Mouse (Mus musculus) G1E (cell line): ENCODE data around the gene Slc10a7. TPM values are rescaled to one million over a fixed set of nuclear protein-coding genes. Genes with fewer than 3 reads are reported as not detected.

Experiments
- ATAC-seq: 2 replicates; pipeline ENCODE4 v1.8.0; 2016; ENCODE audit warnings: mild to moderate bottlenecking; ENCODE audit not compliant: insufficient number of reproducible peaks, poor library complexity, low FRiP score, severe bottlenecking; ENCODE audit errors: extremely low read depth
- DNase-seq: peaks from one replicate; pipeline ENCODE4 v3.0.0; 2012; ENCODE audit warnings: low spot score
- H3K27me3 ChIP-seq: 2 replicates; pipeline ENCODE4 v1.6.1; 2012; ENCODE audit warnings: mild to moderate bottlenecking, low read length, inconsistent platforms; ENCODE audit not compliant: insufficient read depth
- H3K36me3 ChIP-seq: replicated peaks from 2 replicates; pipeline ENCODE3; 2012; ENCODE audit warnings: mild to moderate bottlenecking, inconsistent platforms
- H3K4me1 ChIP-seq: 2 replicates; pipeline ENCODE4 v1.6.1; 2012; ENCODE audit warnings: low read depth, low read length, inconsistent platforms, mixed read lengths; ENCODE audit not compliant: insufficient read depth
- H3K4me3 ChIP-seq: 2 replicates; pipeline ENCODE4 v1.5.1; 2012; ENCODE audit warnings: low read depth, mild to moderate bottlenecking, inconsistent platforms, low read length, moderate library complexity, mixed read lengths
- H3K9me3 ChIP-seq: replicated peaks from 2 replicates; pipeline ENCODE4 v1.6.1; 2012; ENCODE audit warnings: inconsistent platforms
- CTCF ChIP-seq: IDR thresholded peaks from 2 replicates; pipeline ENCODE4 v1.5.1; 2012; ENCODE audit warnings: low read depth, low read length, inconsistent platforms, mixed read lengths
- GATA1 ChIP-seq: IDR thresholded peaks from 2 replicates; pipeline ENCODE4 v1.6.1; 2012; ENCODE audit warnings: borderline replicate concordance, low read length, inconsistent platforms, mixed read lengths
- GATA2 ChIP-seq: IDR thresholded peaks from 2 replicates; pipeline ENCODE4 v1.6.1; 2012; ENCODE audit warnings: low read depth, low read length, inconsistent platforms, borderline replicate concordance
- POLR2AphosphoS5 ChIP-seq: IDR thresholded peaks from 2 replicates; pipeline ENCODE4 v1.6.1; 2012; ENCODE audit warnings: low read depth, low read length, inconsistent platforms; ENCODE audit not compliant: insufficient replicate concordance
- TAL1 ChIP-seq: conservative IDR thresholded peaks from 2 replicates; pipeline ENCODE4 v1.6.1; 2012; ENCODE audit warnings: low read depth, low read length, inconsistent platforms, mixed read lengths
- polyA plus RNA-seq: library from polyadenylated mRNA; stranded (reverse); fragments of >175 nt; gene quantifications from 2 replicates; pipeline ENCODE4 v1.2.3, GENCODE M21; 2012
- total RNA-seq, 2 experiments: library from RNA; stranded (forward) in 1 of 2; stranded (reverse) in 1 of 2; fragments of 200-1000 nt in 1 of 2; fragments of >200 nt in 1 of 2; fragmentation: Nextera tagmentation in 1 of 2; gene quantifications; 2 replicates each; pipeline ENCODE4 v1.2.3; 2014 to 2017

Slc10a7 gene
- total and polyA plus RNA-seq, 3 experiments, result 9.0 to 39.1 (median 22.2) TPM

DNA sequence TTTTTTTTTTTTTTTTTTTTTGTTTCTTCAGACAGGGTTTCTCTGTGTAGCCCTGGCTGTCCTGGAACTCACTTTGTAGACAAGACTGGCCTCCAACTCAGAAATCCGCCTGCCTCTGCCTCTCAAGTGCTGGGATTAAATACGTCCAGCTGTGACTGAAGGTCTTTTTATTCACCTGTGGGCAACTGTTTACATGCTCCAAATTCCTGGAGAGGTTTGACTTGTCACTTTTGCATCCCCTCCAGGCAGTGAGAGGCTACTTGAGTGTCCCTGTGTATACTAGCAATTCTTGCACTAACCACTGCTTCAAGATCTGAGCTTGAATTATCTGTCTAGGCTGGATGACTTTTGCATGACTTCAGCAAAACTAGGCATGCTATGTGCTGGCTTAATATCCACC is 6.4 kb upstream of the Slc10a7 start:
- Histone ChIP-seq H3K27me3 (no peaks in the 10 kb centered on the region), H3K4me1 (peaks cover 26% of the 10 kb centered on the region), H3K36me3 (peaks cover 31% of the 10 kb centered on the region), H3K4me3 (no peak overlapping the region), H3K9me3 (no peaks in the 10 kb centered on the region)
- no peak for DNase-seq
- TF ChIP-seq POLR2AphosphoS5 (no peak), CTCF (no peak), TAL1 (no peak)
- no peak for ATAC-seq

DNA sequence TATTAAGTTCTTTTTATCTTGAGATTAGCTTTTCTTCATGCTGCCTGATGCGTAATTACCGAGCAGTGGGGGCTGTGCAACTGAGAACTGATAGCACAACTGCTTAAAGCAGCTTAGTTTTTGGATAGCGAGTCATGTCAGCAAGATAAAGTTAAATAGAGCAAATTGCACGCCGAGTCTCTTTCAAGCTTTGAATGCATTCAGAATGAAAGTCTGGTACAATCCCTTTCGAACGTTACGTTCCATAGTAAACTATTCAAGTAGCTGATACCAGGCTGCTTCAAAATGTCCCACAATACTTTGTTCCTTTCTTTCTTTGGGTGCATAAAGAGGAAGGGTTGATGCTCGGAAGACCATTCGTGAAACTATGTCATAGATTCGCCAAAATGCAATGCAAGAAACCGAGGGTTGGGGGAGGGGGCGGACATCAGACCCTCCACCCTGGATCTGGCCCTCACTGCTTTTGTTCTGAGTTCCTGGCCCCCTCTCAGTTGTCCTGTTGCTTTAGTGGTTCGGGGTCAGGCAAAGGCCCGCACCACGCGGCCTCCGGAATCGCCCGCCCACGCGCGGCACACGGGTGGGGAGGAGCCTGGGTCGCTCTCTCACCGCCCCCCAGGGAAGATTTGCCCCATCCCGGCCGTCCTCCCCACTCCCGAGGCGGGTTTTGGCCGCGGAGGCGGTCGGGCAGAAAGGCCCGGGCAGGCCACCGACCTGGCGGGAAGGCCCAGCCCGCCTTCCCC is 997 bp upstream of the Slc10a7 start:
- Histone ChIP-seq H3K4me1 (peaks cover 37% of the 10 kb centered on the region), H3K36me3 (peaks cover 37% of the 10 kb centered on the region), H3K9me3 (no peaks in the 10 kb centered on the region), H3K4me3 (peak overlapping the region; percentile 96), H3K27me3 (no peaks in the 10 kb centered on the region)
- DNase-seq, result peak; percentile 38
- ATAC-seq, result no peak
- TF ChIP-seq CTCF (no peak), GATA2 (no peak), GATA1 (no peak), POLR2AphosphoS5 (no peak), TAL1 (no peak)

DNA sequence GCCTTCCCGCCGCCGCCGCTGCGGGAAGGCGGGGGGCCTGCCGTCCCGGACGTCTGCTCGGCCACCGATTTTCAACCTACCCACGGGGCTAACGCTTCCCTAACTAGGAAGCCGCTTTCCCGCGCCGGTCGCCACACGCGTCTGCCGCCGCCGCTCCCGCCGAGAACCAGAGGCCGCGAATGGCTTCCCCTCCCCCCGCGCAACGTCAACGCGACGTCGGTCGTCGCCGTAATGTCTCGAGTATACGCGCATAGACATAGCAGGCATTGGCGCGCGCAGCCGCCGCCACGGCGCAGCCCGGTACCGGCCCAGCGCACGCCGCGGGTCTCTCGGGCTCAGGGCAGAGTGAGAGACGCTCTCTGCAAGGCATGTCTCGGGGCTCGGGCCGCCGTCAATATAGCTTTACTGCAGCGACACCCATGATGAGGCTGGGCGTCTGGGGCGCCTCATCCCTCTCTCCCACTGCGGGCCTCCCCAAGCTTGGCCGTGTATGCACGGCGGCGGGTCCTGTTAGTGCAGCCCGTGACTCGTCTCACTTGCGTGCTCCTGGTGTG is 350 bp upstream of the Slc10a7 start, which contains the start of gene Rbmxl1:
Rbmxl1 (minus strand) TSS at position 180 of the 554 bp plus-strand sequence.
- peak; percentile 75 for DNase-seq

DNA sequence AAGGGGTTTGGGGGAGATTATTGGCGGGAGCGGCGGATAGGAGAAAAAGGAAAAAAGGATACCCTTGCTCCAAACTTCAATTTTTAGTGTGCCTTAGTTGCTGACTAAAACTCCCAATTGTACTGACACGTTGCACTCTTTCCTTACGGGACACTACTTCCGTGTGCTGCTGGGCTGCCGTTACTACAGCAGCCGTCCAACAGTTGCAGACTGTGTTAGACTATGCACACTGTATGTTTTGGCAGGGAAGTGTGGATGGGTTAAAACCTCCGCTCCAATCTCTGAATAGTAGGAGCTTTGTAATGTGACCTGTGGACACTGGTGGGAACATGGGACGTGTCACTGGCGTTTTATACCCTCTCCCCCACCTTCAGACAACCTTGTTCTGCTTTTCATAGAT is 948 bp downstream of the Slc10a7 start:
- Histone ChIP-seq H3K4me1 (peaks cover 20% of the 10 kb centered on the region), H3K27me3 (no peaks in the 10 kb centered on the region), H3K9me3 (no peaks in the 10 kb centered on the region), H3K36me3 (peaks cover 33% of the 10 kb centered on the region), H3K4me3 (peak overlapping the region; percentile 96)
- DNase-seq (peak; percentile 26), ATAC-seq (no peak)
- TF ChIP-seq GATA1, result no peak
- no peak for TF ChIP-seq GATA2
- TF ChIP-seq TAL1, result no peak
- no peak for TF ChIP-seq POLR2AphosphoS5
- TF ChIP-seq CTCF, result no peak

More for the DNA sequence above, 350 bp upstream of the Slc10a7 start, which contains the start of gene Rbmxl1:
- 0 out of 2 replicates have a peak, but pooled peaks have one; percentile 17 for ATAC-seq
- Histone ChIP-seq H3K36me3 (peaks cover 35% of the 10 kb centered on the region), H3K9me3 (no peaks in the 10 kb centered on the region), H3K27me3 (no peaks in the 10 kb centered on the region), H3K4me1 (peaks cover 30% of the 10 kb centered on the region), H3K4me3 (peak within 1 kb of the TSS; percentile 96)
- TF ChIP-seq POLR2AphosphoS5 (no peak), GATA1 (no peak), TAL1 (no peak), GATA2 (no peak), CTCF (no peak)

DNA sequence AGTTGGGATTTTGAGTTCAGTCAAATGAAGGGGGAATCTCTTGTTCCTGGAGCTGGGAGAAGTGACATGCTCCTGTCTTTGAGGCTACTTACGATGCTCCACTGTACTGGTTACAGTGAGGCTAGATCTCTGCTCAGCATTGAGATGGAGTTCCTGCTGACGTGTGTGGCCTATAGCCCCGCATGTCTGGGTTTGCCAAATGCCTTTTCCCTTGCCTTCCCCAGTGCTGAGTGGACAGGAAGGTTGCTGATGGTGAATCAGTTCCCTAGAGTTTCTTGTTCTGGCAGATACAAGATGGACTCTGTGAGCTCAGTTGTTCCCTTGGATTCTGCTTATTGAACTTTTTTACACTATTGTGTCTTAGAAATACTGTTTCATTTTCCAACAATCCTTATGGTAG is 1.8 kb downstream of the Slc10a7 start:
- Histone ChIP-seq H3K9me3 (no peaks in the 10 kb centered on the region), H3K4me3 (no peak overlapping the region; the same call in 1 of the 2 replicates), H3K4me1 (peaks cover 20% of the 10 kb centered on the region), H3K27me3 (no peaks in the 10 kb centered on the region), H3K36me3 (peaks cover 41% of the 10 kb centered on the region)
- no peak for ATAC-seq
- DNase-seq, result no peak
- TF ChIP-seq GATA2, result no peak
- TF ChIP-seq CTCF, result no peak
- TF ChIP-seq GATA1, result no peak
- no peak for TF ChIP-seq POLR2AphosphoS5
- no peak for TF ChIP-seq TAL1

DNA sequence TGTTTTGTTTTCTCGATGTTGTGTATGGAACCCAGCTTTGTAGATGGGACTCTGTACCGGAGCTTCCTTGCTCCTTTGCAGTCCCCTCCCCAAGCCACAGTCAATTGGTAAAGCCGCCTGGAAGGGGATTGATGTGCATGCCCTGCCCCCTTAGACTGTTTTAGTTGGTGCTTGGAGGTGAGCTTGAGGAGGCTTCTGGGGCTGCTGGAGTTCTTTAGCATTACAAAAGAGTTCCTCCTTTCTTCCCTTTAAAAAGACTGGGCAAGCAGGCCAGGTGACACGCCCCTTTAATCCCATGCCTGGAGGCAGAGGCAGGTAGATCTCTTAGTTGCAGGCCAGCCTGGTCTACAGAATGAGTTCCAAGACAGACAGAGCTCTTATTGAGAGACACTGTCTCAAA is 4.0 kb downstream of the Slc10a7 start:
- H3K27me3 ChIP-seq, result no peaks in the 10 kb centered on the region
- DNase-seq (no peak), ATAC-seq (no peak)
- H3K9me3 ChIP-seq, result no peaks in the 10 kb centered on the region
- peaks cover 53% of the 10 kb centered on the region for H3K36me3 ChIP-seq
- H3K4me3 ChIP-seq, result no peak overlapping the region
- TF ChIP-seq POLR2AphosphoS5, result no peak
- TF ChIP-seq GATA2, result no peak
- no peak for TF ChIP-seq TAL1
- no peak for TF ChIP-seq CTCF
- TF ChIP-seq GATA1, result no peak
- H3K4me1 ChIP-seq, result peaks cover 11% of the 10 kb centered on the region
